Mouse (Mus musculus) frontal cortex, postnatal 14 days (tissue): Measurements from ENCODE around the gene Cdkl1.
A peak's percentile ranks its signal among the peaks of the same experiment; 100 is the strongest.

Experiments
- DNase-seq, 2 experiments: peaks; one replicate each; pipeline ENCODE4 v3.0.0; 2022; ENCODE audit warnings: low spot score in 2 of 2

Cdkl1 gene

DNA sequence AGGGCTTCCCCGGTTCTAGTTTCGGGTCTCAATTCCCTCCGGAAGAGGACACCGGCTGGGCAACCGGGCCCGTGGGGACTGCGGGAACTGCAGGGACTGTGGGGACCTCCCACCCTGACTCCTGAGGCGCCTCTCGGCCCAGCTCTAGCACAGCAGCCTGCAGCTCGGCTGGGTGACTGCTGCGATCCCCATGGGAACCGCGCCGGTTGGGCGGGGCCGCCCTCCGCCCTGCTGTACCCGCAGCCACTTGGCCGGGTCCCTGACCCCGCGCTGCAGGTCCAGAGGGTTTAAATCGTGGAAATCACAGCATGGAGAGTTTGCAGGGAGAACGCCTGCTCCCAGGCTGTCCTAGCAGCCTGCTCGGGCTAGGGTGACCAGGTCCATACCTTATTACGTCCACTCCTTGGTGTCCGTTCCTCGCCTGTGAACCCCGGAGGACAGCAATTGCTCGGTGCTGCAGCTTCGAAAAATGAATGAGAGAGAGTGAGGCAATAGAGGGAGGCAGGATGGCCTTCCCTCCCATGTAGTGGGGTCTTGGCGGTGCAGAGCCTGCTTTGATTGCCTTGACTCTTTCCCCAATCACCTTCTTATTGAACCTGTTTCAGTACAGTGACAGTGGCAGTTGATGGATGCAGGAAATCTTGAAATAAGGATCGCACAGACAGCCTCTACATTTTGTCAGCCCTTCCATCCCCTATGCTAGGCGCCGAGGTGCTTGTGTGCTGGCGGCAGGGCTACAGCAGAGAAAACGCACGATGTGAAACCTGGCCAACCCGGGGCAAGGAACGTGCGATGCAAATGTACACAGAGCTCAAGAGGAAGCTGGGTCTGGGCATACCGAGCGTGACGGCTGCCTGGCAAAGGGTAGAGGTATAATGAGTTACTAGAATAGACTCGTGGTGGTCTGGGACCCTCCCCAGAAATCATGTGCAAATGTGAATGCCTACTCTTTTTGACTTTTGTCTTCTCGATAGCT lies at the start of gene Cdkl1:
Cdkl1 (minus strand) TSS at position 738 of the 976 bp plus-strand sequence.
- peak; percentile 57 to 63 for DNase-seq

- DNase-seq = no peak
Measured at GRCm38 (mm10) chr12:69838376-69838775, 47.3 kb upstream of the Cdkl1 start.

DNA sequence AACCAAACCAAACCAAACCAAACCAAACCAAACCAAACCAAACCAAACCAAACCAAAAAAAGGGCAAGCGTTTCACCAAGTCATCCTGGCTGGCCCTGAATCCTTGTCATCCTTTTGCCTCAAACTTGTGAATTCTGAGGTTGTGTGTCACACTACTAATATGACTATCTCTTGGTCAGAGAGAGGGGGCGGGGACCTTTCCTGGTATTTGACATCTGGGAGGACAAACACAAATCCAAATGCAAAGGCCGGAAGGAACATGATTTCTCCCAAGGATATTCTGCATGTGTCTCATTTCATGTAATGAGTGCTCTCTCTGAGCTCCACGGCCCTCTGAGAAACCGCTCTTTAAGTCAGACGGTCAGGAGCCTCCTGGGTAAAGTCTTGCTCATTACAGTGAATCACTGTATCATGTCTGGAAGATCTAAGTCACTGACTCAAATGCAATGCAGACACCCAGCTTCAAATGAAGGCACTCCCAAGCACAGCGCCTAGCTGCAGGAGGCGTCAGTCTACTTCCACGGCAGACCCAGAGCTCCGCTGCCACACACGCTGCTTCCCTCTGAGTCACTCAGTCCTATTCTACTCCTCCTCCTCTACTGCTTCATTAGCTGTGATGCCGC lies 43.0 kb upstream of the Cdkl1 start:
- DNase-seq = no peak

- no peak for DNase-seq
Measured at GRCm38 (mm10) chr12:69831239-69831910, 40.3 kb upstream of the Cdkl1 start.

- DNase-seq = no peak
Measured at GRCm38 (mm10) chr12:69828214-69828613, 37.1 kb upstream of the Cdkl1 start.

DNA sequence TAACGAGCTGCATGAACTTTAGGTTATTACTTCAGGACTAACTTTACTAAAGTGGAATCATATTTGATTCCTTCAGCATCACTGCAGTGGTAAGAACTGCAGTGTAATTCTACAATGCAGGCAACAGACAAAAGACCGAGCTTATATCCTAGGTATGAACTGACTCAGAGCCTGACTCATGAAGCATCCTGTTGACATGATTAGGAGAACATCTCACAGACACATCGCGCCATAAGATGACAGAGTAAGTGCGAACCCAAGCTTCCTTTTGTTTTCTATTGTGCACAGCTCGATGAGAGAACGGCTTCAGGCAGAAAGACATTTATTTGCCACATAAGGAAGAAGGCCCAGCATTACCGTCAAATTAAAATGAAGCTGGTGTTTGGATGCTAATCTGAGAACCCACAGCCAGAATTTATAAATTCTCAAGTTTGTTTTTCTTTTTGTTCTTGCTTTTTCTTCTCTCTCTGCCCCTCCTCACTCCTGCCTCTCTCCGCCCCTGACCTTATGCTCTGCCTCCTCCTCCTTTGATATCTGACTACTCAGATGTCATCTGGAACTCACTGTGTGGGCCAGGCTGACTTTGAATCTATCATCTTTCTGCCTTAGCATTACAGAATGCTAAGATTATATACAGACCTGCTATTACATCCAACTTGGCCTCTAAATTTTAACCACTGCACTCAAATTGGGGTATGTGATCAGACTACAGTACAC lies 34.0 kb upstream of the Cdkl1 start:
- no peak for DNase-seq

DNA sequence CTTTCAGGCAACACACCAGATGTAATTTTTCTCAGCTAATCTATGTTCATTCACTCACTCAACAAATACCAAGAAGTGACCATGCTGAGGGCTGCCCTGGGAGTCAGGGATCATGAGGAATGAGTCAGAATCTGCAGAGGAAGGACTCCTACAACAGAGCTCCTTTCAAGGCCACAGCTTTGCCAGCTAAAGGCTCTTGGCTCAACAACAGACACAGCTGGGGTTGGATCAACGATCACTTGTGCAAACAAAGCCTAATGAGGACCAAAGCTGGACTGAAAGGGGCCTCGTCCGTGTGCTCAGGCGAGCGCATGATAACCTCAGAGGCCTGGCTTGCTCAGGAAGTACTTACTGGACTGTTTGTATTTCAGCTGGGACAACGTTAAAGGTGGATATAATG lies 23.2 kb upstream of the Cdkl1 start:
- DNase-seq = no peak

GRCm38 (mm10) chr12:69813596-69813995 lies 22.5 kb upstream of the Cdkl1 start:
- DNase-seq = no peak

- no peak for DNase-seq
Measured at GRCm38 (mm10) chr12:69812986-69813385, 21.9 kb upstream of the Cdkl1 start.

GRCm38 (mm10) chr12:69811976-69812375 lies 20.9 kb upstream of the Cdkl1 start:
- DNase-seq = no peak

DNA sequence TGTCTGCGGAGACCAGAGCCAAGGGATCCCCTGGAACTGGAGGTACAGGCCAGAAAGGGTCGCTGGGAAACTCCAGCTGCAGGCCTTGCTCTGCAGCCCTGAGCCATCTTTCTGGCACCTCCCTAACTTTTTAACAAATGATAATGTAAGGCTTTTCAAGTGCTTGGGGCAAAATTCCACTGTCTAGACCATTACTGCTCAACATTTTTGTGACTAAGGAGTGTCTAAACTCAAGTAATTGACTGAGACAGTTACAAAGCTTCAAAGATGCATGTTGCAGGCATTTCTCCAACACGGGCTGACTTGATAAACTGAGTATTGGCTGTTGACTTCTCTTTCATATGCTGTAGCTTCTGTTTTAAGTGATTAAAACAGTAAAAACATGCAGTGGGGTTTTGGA lies 18.4 kb upstream of the Cdkl1 start:
- DNase-seq = no peak

DNA sequence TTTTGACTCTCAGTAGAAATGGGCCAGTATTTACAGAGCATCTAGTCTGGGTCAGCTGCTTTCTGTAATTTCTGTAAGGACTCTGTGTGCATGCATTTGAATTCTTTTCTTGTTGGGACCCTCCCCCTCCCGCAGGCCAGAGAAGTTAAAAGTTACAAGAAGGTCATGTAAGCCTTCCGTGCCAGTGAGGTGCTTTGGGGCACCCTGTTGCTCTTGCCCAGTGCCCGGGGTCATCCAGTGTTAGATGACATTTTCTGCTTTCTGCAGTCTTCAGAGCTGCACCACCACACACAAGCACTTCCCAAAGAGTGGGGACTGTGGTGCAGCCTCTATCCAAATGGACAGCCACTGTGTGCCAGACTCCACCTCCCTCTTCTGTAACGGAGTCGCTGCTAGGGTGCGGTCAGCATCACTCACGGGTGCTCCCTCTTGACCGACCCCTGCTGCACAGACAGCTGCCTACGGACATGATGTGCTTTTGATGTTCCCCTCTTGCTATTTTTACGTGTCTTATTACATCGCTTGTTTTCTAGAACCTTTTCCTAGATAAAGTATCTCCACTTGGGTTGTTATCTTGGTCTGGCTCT lies 16.4 kb upstream of the Cdkl1 start:
- DNase-seq = no peak

GRCm38 (mm10) chr12:69805148-69805547 lies 14.1 kb upstream of the Cdkl1 start:
- DNase-seq = no peak

DNA sequence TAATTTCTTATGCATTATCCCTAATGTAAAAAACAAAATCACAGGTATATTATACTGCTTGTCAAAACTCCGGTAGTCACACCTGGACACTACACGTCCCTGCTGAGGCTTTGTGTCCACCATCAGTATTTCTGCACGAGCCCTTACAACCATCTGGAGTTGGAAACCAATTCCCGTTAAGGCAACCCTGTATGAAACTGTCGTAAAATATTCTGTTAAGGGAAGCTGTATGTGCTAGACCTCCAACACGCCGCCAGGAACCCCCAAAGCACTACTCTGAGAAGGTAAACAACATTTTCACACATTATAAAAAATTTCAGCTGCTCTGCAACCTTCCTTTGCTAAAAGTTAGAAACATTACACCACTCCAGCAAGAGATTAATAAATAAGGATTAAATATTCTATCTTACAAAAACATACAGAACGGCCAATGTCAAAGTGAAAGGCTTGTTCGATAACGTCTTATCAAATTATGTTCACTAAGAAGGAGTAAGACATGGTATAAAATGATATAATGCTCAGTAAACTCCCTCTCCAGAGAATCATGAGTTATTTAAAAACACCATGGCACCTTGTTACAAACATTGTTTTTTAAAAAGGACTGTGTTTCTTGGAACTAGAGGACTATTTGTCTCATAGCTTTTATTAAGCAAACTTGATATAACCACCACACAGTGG lies 13.5 kb upstream of the Cdkl1 start:
- no peak for DNase-seq

DNA sequence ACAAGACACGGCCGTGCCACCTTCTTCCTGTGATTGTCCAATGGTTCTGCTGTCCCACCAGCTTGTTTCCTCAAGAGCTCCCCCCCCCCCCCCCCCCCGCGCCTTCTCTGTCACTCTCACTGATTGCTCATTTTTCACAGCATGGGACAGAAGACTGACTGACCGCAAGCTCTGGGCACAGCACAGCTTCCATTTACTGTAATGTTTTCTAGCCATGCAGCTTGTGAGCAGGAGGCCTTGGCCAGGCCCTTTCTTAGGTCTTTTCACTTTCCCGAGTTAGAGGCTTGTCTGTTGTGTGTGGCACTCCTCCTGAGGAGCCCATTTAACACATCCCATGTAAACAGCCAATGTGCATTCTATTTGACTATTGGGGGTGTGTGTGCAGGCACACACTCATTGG lies 12.1 kb upstream of the Cdkl1 start:
- DNase-seq = no peak

GRCm38 (mm10) chr12:69800586-69800985 lies 9.5 kb upstream of the Cdkl1 start:
- DNase-seq = no peak

DNA sequence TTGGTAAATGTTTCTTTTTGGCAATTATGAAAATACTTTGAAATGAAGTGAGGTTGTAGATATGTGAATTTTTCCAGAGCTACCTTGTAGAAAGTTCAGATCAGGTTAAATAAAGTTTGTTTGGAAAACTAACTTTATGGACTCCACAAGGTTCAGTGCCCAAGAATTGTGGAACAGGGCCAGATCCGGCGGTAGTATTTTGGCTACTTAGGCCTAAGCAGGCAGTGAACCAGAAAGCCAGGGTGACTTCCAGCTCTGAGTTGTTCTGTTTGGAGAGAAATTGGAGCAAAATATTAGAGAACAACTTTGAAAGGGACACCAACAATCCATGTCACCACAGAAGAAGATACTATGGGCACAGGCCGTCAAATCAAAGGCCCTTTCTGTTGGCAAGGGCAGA lies 5.2 kb upstream of the Cdkl1 start:
- DNase-seq = no peak

DNA sequence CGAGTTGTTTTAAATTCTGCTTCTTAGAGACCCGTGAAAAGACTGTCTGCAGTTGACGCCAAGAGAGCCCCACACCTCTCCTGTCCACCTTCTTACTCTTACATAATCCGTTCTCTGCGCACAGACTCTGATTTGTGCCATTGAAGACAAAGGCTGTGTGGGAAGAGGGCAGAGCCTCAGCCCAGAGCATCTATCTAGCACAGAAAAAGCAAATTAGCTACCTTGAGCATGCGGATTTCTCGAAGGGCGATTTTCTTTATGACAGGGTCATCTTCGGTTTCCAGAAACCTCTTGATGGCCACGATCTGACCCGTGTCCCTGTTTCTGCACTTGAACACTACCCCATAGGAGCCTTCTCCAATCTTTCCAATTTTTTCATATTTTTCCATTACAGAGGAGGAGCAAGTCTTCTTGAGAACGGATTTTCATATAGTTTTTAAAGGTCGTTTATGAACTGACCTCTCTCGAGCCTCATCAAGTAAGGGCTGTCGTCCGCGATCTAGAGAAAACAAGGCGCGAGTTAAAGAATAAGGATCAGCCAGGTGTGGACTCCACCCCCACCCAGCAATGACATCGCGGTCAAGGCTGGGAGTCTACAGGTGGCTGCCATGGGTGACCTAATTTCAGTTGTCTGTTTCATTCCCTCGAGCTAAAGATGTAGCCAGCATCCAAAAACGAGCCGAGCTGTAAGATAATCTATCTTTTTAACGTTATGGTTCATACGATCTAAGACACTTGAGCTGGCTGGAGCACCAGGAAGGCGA lies 1.1 kb downstream of the Cdkl1 start:
- no peak for DNase-seq

- DNase-seq = no peak
Measured at GRCm38 (mm10) chr12:69788380-69788779, 2.7 kb downstream of the Cdkl1 start.

DNA sequence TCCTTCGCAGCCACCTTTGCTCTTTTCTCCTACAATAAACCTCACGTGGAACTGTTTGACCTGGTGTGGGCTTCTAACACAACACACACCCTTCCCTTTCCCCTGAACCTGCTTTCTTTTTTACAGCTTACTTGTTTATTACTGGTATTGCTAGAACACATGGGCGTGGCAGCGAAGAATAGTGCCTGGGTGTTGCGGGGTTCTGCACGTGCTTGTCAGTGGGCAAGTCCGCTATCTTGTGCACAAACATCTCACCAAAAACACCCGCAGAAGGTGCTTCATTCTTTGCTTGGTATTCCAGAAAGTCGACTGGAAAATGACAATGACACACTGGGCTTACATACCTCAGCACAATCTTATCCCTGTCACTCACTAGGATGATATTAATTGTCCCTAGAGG lies 5.6 kb downstream of the Cdkl1 start:
- DNase-seq = no peak
